Mouse (Mus musculus): ENCODE results near the gene Cma1. TPM values are rescaled to one million over a fixed set of nuclear protein-coding genes. Genes with fewer than 3 reads are reported as not detected.

Gene Cma1
- polyA plus RNA-seq, 1 experiment from 2014 or later, result 1.1 TPM

- no peak overlapping the region for H3K4me3 ChIP-seq (ENCODE audit: low read length)
- no peak overlapping the region for H3K9ac ChIP-seq (ENCODE audit: low read depth, low read length)
- no peak overlapping the region for H3K4me2 ChIP-seq (replicated peaks; ENCODE audit: low read depth, low read length)
- H3K9me3 ChIP-seq (ENCODE audit: control insufficient read depth, low read length), result no peaks in the 10 kb centered on the region
- H3K27me3 ChIP-seq (ENCODE audit: control insufficient read depth, insufficient read depth, low read length), result no peaks in the 10 kb centered on the region
- no peaks in the 10 kb centered on the region for H3K4me1 ChIP-seq (ENCODE audit: control insufficient read depth, insufficient read depth, low read length)
- H3K36me3 ChIP-seq (ENCODE audit: control insufficient read depth, insufficient read depth, low read length), result no peaks in the 10 kb centered on the region
- ATAC-seq (ENCODE audit: low FRiP score, low TSS enrichment), result no peak
- H3K27ac ChIP-seq (ENCODE audit: low read depth, low read length), result no peak overlapping the region
- WGBS, result 70% methylated on average over 12 of the region's 12 CpGs
These were observed 15.0 kb downstream of the Cma1 start for GRCm38 (mm10) chr14:55929263-55929997.

GRCm38 (mm10) chr14:55926847-55927246 lies 17.6 kb downstream of the Cma1 start:
- WGBS, result 88% methylated on average over 4 of the region's 4 CpGs
- Histone ChIP-seq H3K4me1 (ENCODE audit: control insufficient read depth, insufficient read depth, low read length) (no peaks in the 10 kb centered on the region), H3K9me3 (ENCODE audit: control insufficient read depth, low read length) (no peaks in the 10 kb centered on the region), H3K4me2 (replicated peaks; ENCODE audit: low read depth, low read length) (no peak overlapping the region), H3K27ac (ENCODE audit: low read depth, low read length) (no peak overlapping the region), H3K4me3 (ENCODE audit: low read length) (no peak overlapping the region), H3K36me3 (ENCODE audit: control insufficient read depth, insufficient read depth, low read length) (no peaks in the 10 kb centered on the region), H3K9ac (ENCODE audit: low read depth, low read length) (no peak overlapping the region), H3K27me3 (ENCODE audit: control insufficient read depth, insufficient read depth, low read length) (no peaks in the 10 kb centered on the region)
- no peak for ATAC-seq (ENCODE audit: low FRiP score, low TSS enrichment)

DNA sequence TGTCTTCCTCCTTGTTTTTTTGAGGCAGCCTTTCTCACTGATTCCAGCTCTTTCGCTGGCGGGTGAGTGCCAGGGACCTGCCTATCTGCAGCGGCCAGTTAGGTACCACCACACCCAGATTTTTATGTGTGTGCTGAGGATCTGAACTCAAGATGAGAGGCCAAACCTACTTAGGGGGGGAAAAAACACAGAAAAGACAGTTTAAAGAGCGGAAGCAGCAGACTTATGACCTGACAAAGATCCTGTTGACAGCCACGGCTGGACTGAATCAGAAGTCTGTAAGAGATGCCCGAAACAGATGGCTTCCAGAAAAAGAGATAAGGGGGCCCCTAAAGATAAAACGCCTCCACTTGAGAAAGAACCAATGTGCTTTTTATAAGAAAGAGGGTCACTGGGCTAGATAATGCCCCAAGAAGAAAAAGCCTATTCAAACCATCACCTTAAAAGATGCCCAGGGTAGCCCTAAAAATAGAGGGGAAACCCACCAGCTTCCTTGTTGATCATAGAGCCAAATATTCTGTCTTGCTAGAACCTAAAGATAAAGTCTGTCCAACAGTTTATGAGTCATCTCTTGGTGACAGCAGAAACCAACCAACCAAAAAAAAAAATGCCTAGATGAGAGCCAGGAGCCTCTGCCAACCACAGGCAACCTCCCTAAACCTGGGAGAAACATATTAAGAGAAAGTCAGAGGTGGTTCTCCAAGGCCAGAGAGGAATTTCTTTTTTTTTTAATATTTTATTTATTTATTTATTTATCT lies 21.8 kb downstream of the Cma1 start:
- no peak overlapping the region for H3K4me3 ChIP-seq (ENCODE audit: low read length)
- no peak overlapping the region for H3K4me2 ChIP-seq (replicated peaks; ENCODE audit: low read depth, low read length)
- H3K9ac ChIP-seq (ENCODE audit: low read depth, low read length), result no peak overlapping the region
- no peaks in the 10 kb centered on the region for H3K9me3 ChIP-seq (ENCODE audit: control insufficient read depth, low read length)
- H3K36me3 ChIP-seq (ENCODE audit: control insufficient read depth, insufficient read depth, low read length), result no peaks in the 10 kb centered on the region
- no peak for ATAC-seq (ENCODE audit: low FRiP score, low TSS enrichment)
- H3K27ac ChIP-seq (ENCODE audit: low read depth, low read length), result no peak overlapping the region
- H3K27me3 ChIP-seq (ENCODE audit: control insufficient read depth, insufficient read depth, low read length), result no peaks in the 10 kb centered on the region
- 52% methylated on average over 7 of the region's 7 CpGs for WGBS
- no peaks in the 10 kb centered on the region for H3K4me1 ChIP-seq (ENCODE audit: control insufficient read depth, insufficient read depth, low read length)

DNA sequence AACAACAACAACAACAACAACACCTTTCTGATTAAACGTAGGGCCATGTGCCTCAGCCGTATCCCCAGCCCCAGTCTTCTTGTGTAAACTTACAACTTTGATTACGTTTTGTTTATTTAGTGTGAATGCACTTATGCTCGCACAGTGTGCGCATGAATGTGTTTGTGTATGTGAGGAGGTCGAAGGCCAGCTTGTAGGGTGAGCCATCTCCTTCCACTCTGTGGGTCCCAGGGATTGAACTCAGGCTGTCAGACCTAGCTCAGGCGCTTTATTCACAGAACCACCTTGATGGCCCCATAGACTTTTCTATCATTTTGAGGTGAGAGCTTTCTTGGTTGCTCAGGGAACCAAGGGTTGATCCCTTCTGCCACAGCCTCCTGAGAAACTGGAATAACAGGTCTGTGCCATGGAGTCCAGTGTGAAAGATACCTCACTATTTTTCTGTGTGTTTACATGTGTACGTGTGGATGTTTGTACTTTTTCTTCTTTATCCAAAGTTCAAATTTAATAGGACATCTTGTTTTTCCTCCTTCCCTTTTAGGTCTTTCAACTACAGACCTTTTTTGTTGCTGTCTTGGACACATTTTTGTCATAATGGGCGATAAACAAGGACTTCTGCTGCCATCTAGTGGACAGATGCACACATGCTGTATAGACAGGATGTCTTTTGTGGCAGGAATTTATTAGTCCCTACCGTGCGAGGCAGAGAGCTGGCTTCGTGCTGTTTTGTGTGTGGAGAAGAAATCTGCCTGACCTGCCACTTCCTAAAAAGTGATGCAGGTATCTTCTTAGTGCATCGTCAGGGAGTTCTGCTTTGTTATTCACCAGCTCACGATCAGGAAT lies 26.0 kb downstream of the Cma1 start:
- Histone ChIP-seq H3K36me3 (ENCODE audit: control insufficient read depth, insufficient read depth, low read length) (no peaks in the 10 kb centered on the region), H3K9me3 (ENCODE audit: control insufficient read depth, low read length) (no peaks in the 10 kb centered on the region), H3K4me1 (ENCODE audit: control insufficient read depth, insufficient read depth, low read length) (no peaks in the 10 kb centered on the region), H3K27ac (ENCODE audit: low read depth, low read length) (no peak overlapping the region), H3K4me3 (ENCODE audit: low read length) (no peak overlapping the region), H3K27me3 (ENCODE audit: control insufficient read depth, insufficient read depth, low read length) (no peaks in the 10 kb centered on the region), H3K9ac (ENCODE audit: low read depth, low read length) (no peak overlapping the region), H3K4me2 (replicated peaks; ENCODE audit: low read depth, low read length) (no peak overlapping the region)
- 44% methylated on average over 14 of the region's 14 CpGs for WGBS
- ATAC-seq (ENCODE audit: low FRiP score, low TSS enrichment), result peak; percentile 84

DNA sequence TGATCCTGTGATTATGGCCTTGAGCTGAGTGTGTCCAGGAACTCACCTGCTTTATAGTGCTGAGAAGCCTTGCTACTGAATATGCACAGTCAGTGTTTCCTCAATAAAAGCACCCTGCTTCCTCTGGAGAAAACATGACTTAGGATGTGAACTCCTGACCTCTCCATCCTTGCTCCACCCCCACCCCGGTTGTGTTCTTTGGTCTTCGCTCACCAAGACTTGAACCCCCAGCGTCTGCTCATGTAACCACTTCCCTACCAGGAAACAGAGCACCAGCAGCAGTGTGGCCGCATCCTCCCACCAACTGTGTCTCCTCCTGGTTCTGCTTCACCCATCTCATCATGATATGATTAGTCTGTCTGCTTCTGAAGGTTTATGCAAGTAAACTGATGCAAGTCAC lies 31.1 kb downstream of the Cma1 start:
- H3K27me3 ChIP-seq (ENCODE audit: control insufficient read depth, insufficient read depth, low read length), result no peaks in the 10 kb centered on the region
- H3K4me1 ChIP-seq (ENCODE audit: control insufficient read depth, insufficient read depth, low read length), result no peaks in the 10 kb centered on the region
- H3K36me3 ChIP-seq (ENCODE audit: control insufficient read depth, insufficient read depth, low read length), result no peaks in the 10 kb centered on the region
- ATAC-seq (ENCODE audit: low FRiP score, low TSS enrichment), result no peak
- H3K4me3 ChIP-seq (ENCODE audit: low read length), result no peak overlapping the region
- no peaks in the 10 kb centered on the region for H3K9me3 ChIP-seq (ENCODE audit: control insufficient read depth, low read length)
- no peak overlapping the region for H3K9ac ChIP-seq (ENCODE audit: low read depth, low read length)
- H3K27ac ChIP-seq (ENCODE audit: low read depth, low read length), result no peak overlapping the region
- WGBS, result 45% methylated on average over 4 of the region's 4 CpGs
- H3K4me2 ChIP-seq (replicated peaks; ENCODE audit: low read depth, low read length), result no peak overlapping the region

- no peak overlapping the region for H3K9ac ChIP-seq (ENCODE audit: low read depth, low read length)
- H3K4me2 ChIP-seq (replicated peaks; ENCODE audit: low read depth, low read length), result no peak overlapping the region
- no peak overlapping the region for H3K27ac ChIP-seq (ENCODE audit: low read depth, low read length)
- no peaks in the 10 kb centered on the region for H3K36me3 ChIP-seq (ENCODE audit: control insufficient read depth, insufficient read depth, low read length)
- H3K4me1 ChIP-seq (ENCODE audit: control insufficient read depth, insufficient read depth, low read length), result peaks cover 6% of the 10 kb centered on the region; the same call in 1 of the 2 replicates
- no peaks in the 10 kb centered on the region for H3K9me3 ChIP-seq (ENCODE audit: control insufficient read depth, low read length)
- ATAC-seq (ENCODE audit: low FRiP score, low TSS enrichment), result no peak
- H3K27me3 ChIP-seq (ENCODE audit: control insufficient read depth, insufficient read depth, low read length), result no peaks in the 10 kb centered on the region
- H3K4me3 ChIP-seq (ENCODE audit: low read length), result no peak overlapping the region
- WGBS, result 45% methylated on average over 1 of the region's 1 CpGs
These were observed 39.0 kb downstream of the Cma1 start for GRCm38 (mm10) chr14:55905518-55905917.

DNA sequence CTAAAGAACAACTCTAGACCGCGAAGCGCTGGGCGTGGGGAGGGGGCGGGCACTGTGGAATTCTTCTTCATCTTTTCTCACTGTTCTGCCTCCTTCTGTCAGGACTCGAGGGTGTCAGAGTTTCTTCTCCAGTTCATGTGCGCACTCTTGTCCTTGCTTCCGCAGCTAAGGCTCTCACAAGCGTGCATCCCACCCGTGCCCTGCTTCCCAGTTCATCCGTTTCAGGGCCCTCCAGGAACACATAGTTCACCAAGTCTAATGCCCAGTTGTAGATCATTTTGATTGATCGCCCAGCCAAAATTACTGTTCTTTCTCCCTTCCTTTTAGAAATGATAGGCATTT lies 44.1 kb downstream of the Cma1 start:
- H3K27me3 ChIP-seq (ENCODE audit: control insufficient read depth, insufficient read depth, low read length), result no peaks in the 10 kb centered on the region
- peaks cover 26% of the 10 kb centered on the region for H3K36me3 ChIP-seq (ENCODE audit: control insufficient read depth, insufficient read depth, low read length)
- ATAC-seq (ENCODE audit: low FRiP score, low TSS enrichment), result no peak; the same call in 1 of the 2 replicates
- WGBS, result 3% methylated on average over 12 of the region's 12 CpGs
- no peaks in the 10 kb centered on the region for H3K9me3 ChIP-seq (ENCODE audit: control insufficient read depth, low read length)
- peak overlapping the region; percentile 63 for H3K9ac ChIP-seq (ENCODE audit: low read depth, low read length)
- H3K4me2 ChIP-seq (replicated peaks; ENCODE audit: low read depth, low read length), result peak overlapping the region; percentile 75
- H3K27ac ChIP-seq (ENCODE audit: low read depth, low read length), result peak overlapping the region; percentile 53; the same call in 1 of the 2 replicates
- peak overlapping the region; percentile 42 for H3K4me3 ChIP-seq (ENCODE audit: low read length)
- H3K4me1 ChIP-seq (ENCODE audit: control insufficient read depth, insufficient read depth, low read length), result peaks cover 6% of the 10 kb centered on the region; the same call in 1 of the 2 replicates

DNA sequence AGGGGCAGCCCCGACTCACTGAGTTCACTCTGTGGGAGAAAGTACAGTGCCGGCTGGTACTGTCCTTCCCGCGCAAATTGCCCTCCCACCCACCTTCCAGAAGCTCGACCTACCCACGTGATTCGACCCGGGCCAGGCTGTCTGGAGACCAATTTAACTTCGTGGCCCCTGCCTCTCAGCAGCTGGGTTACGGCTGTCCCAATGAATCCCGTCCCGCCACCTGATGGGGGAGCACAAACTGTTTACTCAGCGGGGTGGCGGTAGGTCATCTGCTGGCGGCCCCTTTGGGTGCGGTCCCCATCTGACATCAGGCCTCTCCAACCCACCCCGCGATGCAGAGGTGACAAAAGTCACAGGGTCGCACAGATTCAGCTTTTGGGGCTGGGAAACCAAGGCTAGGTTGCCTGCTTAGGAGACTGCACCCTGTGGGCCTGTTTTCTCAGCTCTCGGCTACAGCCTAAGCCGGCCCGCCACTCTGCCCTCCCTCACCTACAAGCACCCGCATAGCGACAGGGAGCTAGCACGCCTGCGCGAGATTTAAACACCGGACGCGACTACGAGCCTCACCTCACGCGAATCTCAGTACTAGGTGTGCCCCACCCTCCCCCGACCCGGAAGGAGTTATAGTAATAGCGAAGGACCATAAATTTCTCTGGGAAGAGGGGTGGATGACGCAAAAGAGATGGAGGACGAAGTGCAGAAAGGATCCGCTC lies 44.6 kb downstream of the Cma1 start, which contains the start of gene Sdr39u1:
Gene Sdr39u1, minus strand, starts transcription at position 593 of the 713 bp plus-strand sequence.
- Histone ChIP-seq H3K9me3 (ENCODE audit: control insufficient read depth, low read length) (no peaks in the 10 kb centered on the region), H3K27ac (ENCODE audit: low read depth, low read length) (peak within 1 kb of the TSS; percentile 53; the same call in 1 of the 2 replicates), H3K27me3 (ENCODE audit: control insufficient read depth, insufficient read depth, low read length) (no peaks in the 10 kb centered on the region), H3K4me1 (ENCODE audit: control insufficient read depth, insufficient read depth, low read length) (peaks cover 6% of the 10 kb centered on the region; the same call in 1 of the 2 replicates), H3K4me2 (replicated peaks; ENCODE audit: low read depth, low read length) (peak within 1 kb of the TSS; percentile 75), H3K4me3 (ENCODE audit: low read length) (peak within 1 kb of the TSS; percentile 42), H3K9ac (ENCODE audit: low read depth, low read length) (peak within 1 kb of the TSS; percentile 63), H3K36me3 (ENCODE audit: control insufficient read depth, insufficient read depth, low read length) (peaks cover 31% of the 10 kb centered on the region)
- peak; percentile 93 for ATAC-seq (ENCODE audit: low FRiP score, low TSS enrichment)
- WGBS, result under 1% methylated on average over 39 of the region's 39 CpGs

Measured in kidney, embryonic 14.5 days (tissue).